Mouse (Mus musculus) CH12.LX (cell line): ENCODE measurements around the gene Oosp2. TPM values are rescaled to one million over a fixed set of nuclear protein-coding genes. Genes with fewer than 3 reads are reported as not detected.

Source experiments
- DNase-seq: peaks from one replicate; pipeline ENCODE4 v3.0.0-alpha.2; 2013; ENCODE audit errors: extremely low read depth
- H3K27ac ChIP-seq: 2 replicates; pipeline ENCODE4 v1.5.1; 2012; ENCODE audit warnings: low read depth, mild to moderate bottlenecking, control low read depth, moderate library complexity; ENCODE audit not compliant: insufficient read depth
- H3K27me3 ChIP-seq: replicated peaks from 2 replicates; pipeline ENCODE3; 2012; ENCODE audit warnings: inconsistent platforms
- H3K36me3 ChIP-seq, 2 experiments: replicated peaks in 1 of 2; 2 replicates each; pipeline versions ENCODE3 to v1.6.1; 2012; ENCODE audit warnings: inconsistent platforms in 1 of 2, low read length in 1 of 2, mild to moderate bottlenecking in 1 of 2, mixed read lengths in 1 of 2, moderate library complexity in 1 of 2; ENCODE audit not compliant: control insufficient read depth in 1 of 2, insufficient read depth in 1 of 2
- H3K4me1 ChIP-seq, 2 experiments: 2 replicates each; pipeline ENCODE4 v1.6.1; 2012; ENCODE audit warnings: inconsistent platforms in 1 of 2, moderate library complexity in 1 of 2; ENCODE audit not compliant: insufficient read depth in 2 of 2, control insufficient read depth in 1 of 2
- H3K4me2 ChIP-seq: 2 replicates; pipeline ENCODE4 v1.6.1; 2012; ENCODE audit warnings: low read depth, mild to moderate bottlenecking, control low read depth; ENCODE audit not compliant: poor library complexity, insufficient read depth, severe bottlenecking
- H3K4me3 ChIP-seq, 3 experiments: fragments of 150-350 bp in 1 of 3; sonication (generic) in 1 of 3; replicated peaks in 1 of 3; 2 replicates each; pipeline versions ENCODE3 to v1.5.1; 2011 to 2012; ENCODE audit warnings: low read depth in 2 of 3, low read length in 2 of 3, mild to moderate bottlenecking in 2 of 3, moderate library complexity in 2 of 3, control low read depth in 1 of 3, improper control_type of control experiment in 1 of 3, inconsistent platforms in 1 of 3, mixed read lengths in 1 of 3; ENCODE audit not compliant: poor library complexity in 1 of 3
- H3K79me2 ChIP-seq: replicated peaks from 2 replicates; pipeline ENCODE4 v1.6.1; 2012; ENCODE audit warnings: mild to moderate bottlenecking, moderate library complexity; ENCODE audit not compliant: control insufficient read depth, poor library complexity, insufficient read depth, severe bottlenecking; ENCODE audit errors: extremely low read depth
- H3K9ac ChIP-seq: 2 replicates; pipeline ENCODE4 v1.6.1; 2012; ENCODE audit warnings: low read depth, mild to moderate bottlenecking, control low read depth, moderate library complexity; ENCODE audit not compliant: insufficient read depth
- H3K9me3 ChIP-seq: replicated peaks from 2 replicates; pipeline ENCODE3; 2012; ENCODE audit warnings: low read length, inconsistent platforms, mixed read lengths
- CHD1 ChIP-seq: IDR thresholded peaks from 2 replicates; pipeline ENCODE4 v1.6.1; 2012; ENCODE audit warnings: low read depth, low read length, improper control_type of control experiment, inconsistent platforms
- CHD2 ChIP-seq: IDR thresholded peaks from 2 replicates; pipeline ENCODE4 v1.6.1; 2011; ENCODE audit warnings: low read length, improper control_type of control experiment
- CTCF ChIP-seq, 2 experiments: IDR thresholded peaks in 1 of 2; conservative IDR thresholded peaks in 1 of 2; 2 replicates each; pipeline ENCODE4 v1.5.1; 2011 to 2012; ENCODE audit warnings: low read depth in 2 of 2, low read length in 2 of 2, improper control_type of control experiment in 1 of 2, inconsistent platforms in 1 of 2, mild to moderate bottlenecking in 1 of 2, moderate library complexity in 1 of 2
- E2F4 ChIP-seq: IDR thresholded peaks from 2 replicates; pipeline ENCODE4 v1.6.1; 2011; ENCODE audit warnings: low read depth, low read length, improper control_type of control experiment; ENCODE audit not compliant: insufficient replicate concordance
- ELF1 ChIP-seq: IDR thresholded peaks from 2 replicates; pipeline ENCODE4 v1.6.1; 2014; ENCODE audit warnings: low read depth, mild to moderate bottlenecking, inconsistent platforms, low read length, improper control_type of control experiment
- EP300 ChIP-seq: IDR thresholded peaks from 2 replicates; pipeline ENCODE4 v1.6.1; 2011; ENCODE audit warnings: low read length, improper control_type of control experiment
- ETS1 ChIP-seq: conservative IDR thresholded peaks from 2 replicates; pipeline ENCODE4 v1.6.1; 2012; ENCODE audit warnings: low read depth, mild to moderate bottlenecking, inconsistent platforms, low read length, improper control_type of control experiment, moderate library complexity
- JUN ChIP-seq: IDR thresholded peaks from 2 replicates; pipeline ENCODE4 v1.6.1; 2011; ENCODE audit warnings: low read depth, mild to moderate bottlenecking, low read length, improper control_type of control experiment, moderate library complexity; ENCODE audit not compliant: insufficient read depth
- JUND ChIP-seq: conservative IDR thresholded peaks from 2 replicates; pipeline ENCODE4 v1.6.1; 2011; ENCODE audit warnings: low read depth, low read length, improper control_type of control experiment
- KAT2A ChIP-seq: IDR thresholded peaks from 2 replicates; pipeline ENCODE4 v1.6.1; 2012; ENCODE audit warnings: low read length, improper control_type of control experiment, inconsistent platforms; ENCODE audit not compliant: insufficient replicate concordance
- MAX ChIP-seq: IDR thresholded peaks from 2 replicates; pipeline ENCODE4 v1.6.1; 2011; ENCODE audit warnings: low read length, improper control_type of control experiment
- MAZ ChIP-seq: IDR thresholded peaks from 2 replicates; pipeline ENCODE4 v1.6.1; 2012; ENCODE audit warnings: low read depth, mild to moderate bottlenecking, inconsistent platforms, low read length, improper control_type of control experiment, moderate library complexity
- NELFE ChIP-seq: IDR thresholded peaks from 2 replicates; pipeline ENCODE4 v1.6.1; 2011; ENCODE audit warnings: low read depth, low read length, improper control_type of control experiment
- PAX5 ChIP-seq: IDR thresholded peaks from 2 replicates; pipeline ENCODE4 v1.6.1; 2012; ENCODE audit warnings: low read length, inconsistent platforms, mixed read lengths
- POLR2AphosphoS2 ChIP-seq: IDR thresholded peaks from 2 replicates; pipeline ENCODE4 v1.6.1; 2011; ENCODE audit warnings: low read depth, low read length, improper control_type of control experiment
- RAD21 ChIP-seq: IDR thresholded peaks from 2 replicates; pipeline ENCODE4 v1.6.1; 2011; ENCODE audit warnings: low read depth, mild to moderate bottlenecking, low read length, improper control_type of control experiment, moderate library complexity
- RCOR1 ChIP-seq: conservative IDR thresholded peaks from 2 replicates; pipeline ENCODE4 v1.6.1; 2012; ENCODE audit warnings: low read depth, mild to moderate bottlenecking, inconsistent platforms, low read length, improper control_type of control experiment
- SIN3A ChIP-seq: IDR thresholded peaks from 2 replicates; pipeline ENCODE4 v1.6.1; 2012; ENCODE audit warnings: low read length, improper control_type of control experiment, inconsistent platforms
- TCF12 ChIP-seq: IDR thresholded peaks from 2 replicates; pipeline ENCODE4 v1.6.1; 2014; ENCODE audit warnings: low read depth, mild to moderate bottlenecking, inconsistent platforms, low read length, improper control_type of control experiment
- UBTF ChIP-seq: IDR thresholded peaks from 2 replicates; pipeline ENCODE4 v1.6.1; 2012; ENCODE audit warnings: low read depth, mild to moderate bottlenecking, inconsistent platforms, low read length, improper control_type of control experiment, moderate library complexity
- USF2 ChIP-seq: conservative IDR thresholded peaks from 2 replicates; pipeline ENCODE4 v1.6.1; 2011; ENCODE audit warnings: low read depth, low read length, improper control_type of control experiment
- ZC3H11A ChIP-seq: IDR thresholded peaks from 2 replicates; pipeline ENCODE4 v1.6.1; 2012; ENCODE audit warnings: low read depth, mild to moderate bottlenecking, inconsistent platforms, low read length, improper control_type of control experiment
- ZNF384 ChIP-seq: IDR thresholded peaks from 2 replicates; pipeline ENCODE4 v1.6.1; 2012; ENCODE audit warnings: low read depth, low read length, improper control_type of control experiment, inconsistent platforms
- dilution Hi-C: fragments of 300-500 bp; cut with MboI; formaldehyde crosslinking; loops from 2 replicates; pipeline ENCODE4 v1.14.3; 2020; ENCODE audit warnings: low sequenced_read_pairs; ENCODE audit not compliant: extremely low pct_unique_long_range_greater_than_20kb, extremely low pct_ligation_motif_present
- in situ Hi-C: fragments of 300-500 bp; cut with MboI; formaldehyde crosslinking; loops from 3 replicates; pipeline ENCODE4 v1.14.3; 2019; ENCODE audit warnings: low sequenced_read_pairs, low pct_ligation_motif_present, low pct_unique_long_range_greater_than_20kb, mixed read lengths
- polyA plus RNA-seq: library from polyadenylated mRNA; unstranded; fragments of >175 nt; gene quantifications from 2 replicates; pipeline ENCODE4 v1.2.1, GENCODE M21; 2012; ENCODE audit warnings: low read depth; ENCODE audit not compliant: insufficient read length
- total RNA-seq, 2 experiments: library from RNA; depleted of rRNA; stranded (reverse); fragments of 300-350 nt in 1 of 2; fragments of >200 nt in 1 of 2; gene quantifications; 2 replicates each; pipeline ENCODE4 v1.2.3; 2012 to 2014

Oosp2 gene
- total and polyA plus RNA-seq, 3 experiments = 2.6 to 8.1 (median 5.2) TPM

DNA sequence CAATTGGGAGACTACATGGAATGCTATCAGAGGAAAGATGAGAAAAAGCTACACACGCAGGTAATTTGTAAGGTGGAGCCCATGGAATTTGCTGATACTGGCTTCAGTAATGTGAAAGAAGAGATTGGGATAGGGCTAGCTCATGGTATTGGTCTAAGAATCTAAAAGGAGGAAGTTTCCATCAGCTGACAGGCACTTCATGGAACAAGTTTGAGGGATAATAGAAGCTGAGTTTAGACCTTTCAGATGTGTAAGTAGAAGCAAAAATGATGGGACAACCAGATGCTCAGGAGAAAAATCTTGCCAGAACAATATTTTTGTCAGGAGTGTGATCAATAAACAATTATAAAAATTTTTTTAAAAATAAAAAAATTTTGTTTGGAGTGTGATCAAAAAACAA, 26.6 kb downstream of the Oosp2 start:
- Histone ChIP-seq H3K9ac (no peak overlapping the region), H3K4me3 (no peak overlapping the region)

DNA sequence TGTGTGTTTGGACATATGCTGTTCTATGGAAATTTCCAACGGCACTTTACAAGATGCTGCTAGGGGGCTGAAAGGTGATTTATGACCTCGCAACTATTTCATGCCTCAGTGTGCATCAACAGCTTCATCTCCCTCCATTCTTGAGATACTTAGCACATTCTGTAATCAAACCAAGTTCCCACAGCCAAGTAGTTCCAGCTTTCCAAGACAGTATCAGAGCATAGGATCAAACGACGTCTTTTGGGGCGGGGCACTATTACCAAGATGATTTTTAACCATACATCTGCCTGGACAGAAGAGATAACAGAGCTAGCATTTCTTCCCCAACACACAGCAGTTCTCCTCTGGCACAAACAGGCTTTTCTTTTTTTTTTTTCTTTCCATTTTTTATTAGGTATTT, 35.1 kb downstream of the Oosp2 start:
- Histone ChIP-seq H3K4me1 (no peaks in the 10 kb centered on the region), H3K4me2 (no peak overlapping the region), H3K9ac (no peak overlapping the region), H3K36me3 (peaks cover 0 to 2% of the 10 kb centered on the region in 2 experiments), H3K79me2 (no peaks in the 10 kb centered on the region)
- in situ Hi-C loops = no loop called here
- TF ChIP-seq JUN (no peak), CHD2 (no peak), EP300 (no peak), NELFE (no peak), POLR2AphosphoS2 (no peak), USF2 (no peak), UBTF (no peak), E2F4 (no peak), KAT2A (no peak), RAD21 (no peak), MAX (no peak), RCOR1 (no peak), ZNF384 (no peak), JUND (no peak), PAX5 (no peak), MAZ (no peak), ETS1 (no peak), ELF1 (no peak)
- TF ChIP-seq, all 38 proteins: peak for 0
- H3K4me3 ChIP-seq = no peak overlapping the region
- no peaks in the 10 kb centered on the region for H3K27me3 ChIP-seq
- H3K9me3 ChIP-seq = no peaks in the 10 kb centered on the region
- dilution Hi-C loops = no loop called here
- no peak overlapping the region for H3K27ac ChIP-seq
- DNase-seq = no peak

More for the DNA sequence above, 26.6 kb downstream of the Oosp2 start:
- Histone ChIP-seq H3K4me1 (no peaks in the 10 kb centered on the region), H3K36me3 (peaks cover 0 to 4% of the 10 kb centered on the region in 2 experiments), H3K27me3 (no peaks in the 10 kb centered on the region), H3K4me2 (no peak overlapping the region), H3K27ac (no peak overlapping the region), H3K9me3 (no peaks in the 10 kb centered on the region), H3K79me2 (no peaks in the 10 kb centered on the region)
- TF ChIP-seq MAZ (no peak), JUND (no peak), CTCF (conservative IDR thresholded peaks at IDR 0.05 in 1 of 2, IDR thresholded peaks at IDR 0.05 in 1 of 2; ENCODE audit: low read depth in 2 of 2, low read length in 2 of 2) (no peak), TCF12 (no peak), RAD21 (no peak), ZC3H11A (no peak), RCOR1 (no peak), JUN (no peak), E2F4 (no peak), POLR2AphosphoS2 (no peak), SIN3A (no peak), UBTF (no peak), CHD1 (no peak)
- no peak for DNase-seq
- in situ Hi-C loops (no loop called here), dilution Hi-C loops (no loop called here)
